Mouse (Mus musculus) regulatory T cell (primary cell): ENCODE results near the gene Ang4.

Experiments used
- in situ Hi-C: fragments of 300-600 bp; cut with MboI, MseI; formaldehyde crosslinking; loops from one replicate; pipeline ENCODE4 v1.15.1; 2025; ENCODE audit warnings: high pct_unique_total_duplicates

The Ang4 gene

GRCm38 (mm10) chr14:51773490-51773889, at the start of gene Ang4:
TSS of gene Ang4 (minus strand) at chr14:51773590.
- in situ Hi-C loops = loop anchor here (10.0 kb wide), 1 partner anchor 51 kb away; no protein-coding TSS in a partner anchor

- in situ Hi-C loops = no loop called here
Observed at GRCm38 (mm10) chr14:51799746-51800145, 26.4 kb upstream of the Ang4 start, which contains the start of gene AY358078. TSS of gene AY358078 (plus strand) at chr14:51800046.

GRCm38 (mm10) chr14:51794106-51794505, 20.7 kb upstream of the Ang4 start:
- in situ Hi-C loops = no loop called here

- in situ Hi-C loops = no loop called here
Observed at GRCm38 (mm10) chr14:51789196-51789595, 15.8 kb upstream of the Ang4 start.

- in situ Hi-C loops = no loop called here
Observed at GRCm38 (mm10) chr14:51787061-51787460, 13.7 kb upstream of the Ang4 start.

GRCm38 (mm10) chr14:51786335-51786734, 12.9 kb upstream of the Ang4 start:
- in situ Hi-C loops = no loop called here

GRCm38 (mm10) chr14:51778865-51779481, 5.6 kb upstream of the Ang4 start:
- in situ Hi-C loops = loop anchor here (10.0 kb wide), 1 partner anchor 46 kb away; no protein-coding TSS in a partner anchor

GRCm38 (mm10) chr14:51777791-51778190, 4.4 kb upstream of the Ang4 start:
- in situ Hi-C loops = loop anchor here (10.0 kb wide), 1 partner anchor 47 kb away; no protein-coding TSS in a partner anchor

- in situ Hi-C loops = loop anchor here (10.0 kb wide), 1 partner anchor 53 kb away; no protein-coding TSS in a partner anchor
Observed at GRCm38 (mm10) chr14:51771378-51771777, 2.0 kb downstream of the Ang4 start.

- in situ Hi-C loops = no loop called here
Observed at GRCm38 (mm10) chr14:51755944-51756343, 17.4 kb downstream of the Ang4 start.

GRCm38 (mm10) chr14:51740347-51741170, 32.8 kb downstream of the Ang4 start:
- in situ Hi-C loops = no loop called here

- in situ Hi-C loops = no loop called here
Observed at GRCm38 (mm10) chr14:51739150-51739993, 34.0 kb downstream of the Ang4 start.

GRCm38 (mm10) chr14:51738411-51739149, 34.8 kb downstream of the Ang4 start:
- in situ Hi-C loops = no loop called here

- in situ Hi-C loops = no loop called here
Observed at GRCm38 (mm10) chr14:51737967-51738366, 35.4 kb downstream of the Ang4 start.

- in situ Hi-C loops = no loop called here
Observed at GRCm38 (mm10) chr14:51717083-51717482, 56.3 kb downstream of the Ang4 start, which contains the start of gene Gm5800. TSS of gene Gm5800 (minus strand) at chr14:51717183.
